Mouse (Mus musculus): ENCODE measurements around the gene Dedd2. TPM values are rescaled to one million over a fixed set of nuclear protein-coding genes. Genes with fewer than 3 reads are reported as not detected.
"Not testable (repeated sequence)": the region's sequence is repeated elsewhere in the genome, so short reads cannot be mapped to it uniquely, and the experiment has no call there.

Dedd2 gene
- polyA plus RNA-seq, 1 experiment from 2014 or later = 7.5 TPM

- WGBS = 89% methylated on average over 5 of the region's 5 CpGs
- H3K27ac ChIP-seq (ENCODE audit: low read length); H3K27me3 ChIP-seq (ENCODE audit: control insufficient read depth, insufficient read depth, low read length); H3K36me3 ChIP-seq (ENCODE audit: control insufficient read depth, insufficient read depth, low read length); ATAC-seq (ENCODE audit: insufficient number of reproducible peaks, insufficient read depth, low FRiP score, low read depth); H3K4me3 ChIP-seq (ENCODE audit: low read depth, low read length); H3K4me2 ChIP-seq (replicated peaks; ENCODE audit: low read depth, low read length); H3K9me3 ChIP-seq (ENCODE audit: control insufficient read depth, low read depth, low read length); H3K9ac ChIP-seq (replicated peaks; ENCODE audit: low read depth, low read length): not testable (repeated sequence)
- peaks cover 12% of the 10 kb centered on the region for H3K4me1 ChIP-seq (ENCODE audit: control insufficient read depth, insufficient read depth, low read length)
Observed at GRCm38 (mm10) chr7:25265743-25266142, 45.3 kb upstream of the Dedd2 start.

- no peak for ATAC-seq (ENCODE audit: insufficient number of reproducible peaks, insufficient read depth, low FRiP score, low read depth)
- Histone ChIP-seq H3K4me2 (replicated peaks; ENCODE audit: low read depth, low read length) (no peak overlapping the region), H3K27me3 (ENCODE audit: control insufficient read depth, insufficient read depth, low read length) (no peaks in the 10 kb centered on the region), H3K36me3 (ENCODE audit: control insufficient read depth, insufficient read depth, low read length) (no peaks in the 10 kb centered on the region), H3K4me1 (ENCODE audit: control insufficient read depth, insufficient read depth, low read length) (peaks cover 4% of the 10 kb centered on the region), H3K9ac (replicated peaks; ENCODE audit: low read depth, low read length) (no peak overlapping the region), H3K4me3 (ENCODE audit: low read depth, low read length) (no peak overlapping the region), H3K9me3 (ENCODE audit: control insufficient read depth, low read depth, low read length) (no peaks in the 10 kb centered on the region), H3K27ac (ENCODE audit: low read length) (no peak overlapping the region)
- 28% methylated on average over 17 of the region's 17 CpGs for WGBS
Observed at GRCm38 (mm10) chr7:25263968-25264870, 43.8 kb upstream of the Dedd2 start.

GRCm38 (mm10) chr7:25261896-25262295, 41.5 kb upstream of the Dedd2 start:
- no peak for ATAC-seq (ENCODE audit: insufficient number of reproducible peaks, insufficient read depth, low FRiP score, low read depth)
- H3K4me3 ChIP-seq (ENCODE audit: low read depth, low read length) = no peak overlapping the region
- H3K36me3 ChIP-seq (ENCODE audit: control insufficient read depth, insufficient read depth, low read length) = no peaks in the 10 kb centered on the region
- H3K4me2 ChIP-seq (replicated peaks; ENCODE audit: low read depth, low read length) = no peak overlapping the region
- no peaks in the 10 kb centered on the region for H3K27me3 ChIP-seq (ENCODE audit: control insufficient read depth, insufficient read depth, low read length)
- H3K4me1 ChIP-seq (ENCODE audit: control insufficient read depth, insufficient read depth, low read length) = no peaks in the 10 kb centered on the region
- no peak overlapping the region for H3K9ac ChIP-seq (replicated peaks; ENCODE audit: low read depth, low read length)
- H3K9me3 ChIP-seq (ENCODE audit: control insufficient read depth, low read depth, low read length) = no peaks in the 10 kb centered on the region
- WGBS = 89% methylated on average over 1 of the region's 1 CpGs
- no peak overlapping the region for H3K27ac ChIP-seq (ENCODE audit: low read length)

GRCm38 (mm10) chr7:25251822-25252221, 31.4 kb upstream of the Dedd2 start:
- no peaks in the 10 kb centered on the region for H3K27me3 ChIP-seq (ENCODE audit: control insufficient read depth, insufficient read depth, low read length)

GRCm38 (mm10) chr7:25251071-25251791, 30.8 kb upstream of the Dedd2 start:
- Histone ChIP-seq H3K4me3 (ENCODE audit: low read depth, low read length) (peak overlapping the region; percentile 98), H3K4me1 (ENCODE audit: control insufficient read depth, insufficient read depth, low read length) (peaks cover 25% of the 10 kb centered on the region), H3K9ac (replicated peaks; ENCODE audit: low read depth, low read length) (peak overlapping the region; percentile 47), H3K36me3 (ENCODE audit: control insufficient read depth, insufficient read depth, low read length) (no peaks in the 10 kb centered on the region; the same call in 1 of the 2 replicates), H3K4me2 (replicated peaks; ENCODE audit: low read depth, low read length) (peak overlapping the region; percentile 70), H3K27me3 (ENCODE audit: control insufficient read depth, insufficient read depth, low read length) (no peaks in the 10 kb centered on the region), H3K9me3 (ENCODE audit: control insufficient read depth, low read depth, low read length) (no peaks in the 10 kb centered on the region), H3K27ac (ENCODE audit: low read length) (peak overlapping the region; percentile 99)
- ATAC-seq (ENCODE audit: insufficient number of reproducible peaks, insufficient read depth, low FRiP score, low read depth) = peak; percentile 12; the same call in 1 of the 2 replicates
- 2% methylated on average over 22 of the region's 22 CpGs for WGBS

More at GRCm38 (mm10) chr7:25251822-25252221, 31.4 kb upstream of the Dedd2 start:
- peaks cover 19% of the 10 kb centered on the region for H3K4me1 ChIP-seq (ENCODE audit: control insufficient read depth, insufficient read depth, low read length)
- H3K9me3 ChIP-seq (ENCODE audit: control insufficient read depth, low read depth, low read length) = no peaks in the 10 kb centered on the region
- H3K4me3 ChIP-seq (ENCODE audit: low read depth, low read length) = peak overlapping the region; percentile 98
- no peak for ATAC-seq (ENCODE audit: insufficient number of reproducible peaks, insufficient read depth, low FRiP score, low read depth)
- H3K36me3 ChIP-seq (ENCODE audit: control insufficient read depth, insufficient read depth, low read length) = no peaks in the 10 kb centered on the region
- peak overlapping the region; percentile 70 for H3K4me2 ChIP-seq (replicated peaks; ENCODE audit: low read depth, low read length)
- 19% methylated on average over 8 of the region's 8 CpGs for WGBS
- H3K27ac ChIP-seq (ENCODE audit: low read length) = peak overlapping the region; percentile 99
- peak overlapping the region; percentile 47; the same call in 1 of the 2 replicates for H3K9ac ChIP-seq (replicated peaks; ENCODE audit: low read depth, low read length)

- Histone ChIP-seq H3K27me3 (ENCODE audit: control insufficient read depth, insufficient read depth, low read length) (no peaks in the 10 kb centered on the region), H3K4me2 (replicated peaks; ENCODE audit: low read depth, low read length) (peak within 1 kb of the TSS; percentile 86), H3K9ac (replicated peaks; ENCODE audit: low read depth, low read length) (peak within 1 kb of the TSS; percentile 95), H3K9me3 (ENCODE audit: control insufficient read depth, low read depth, low read length) (no peaks in the 10 kb centered on the region), H3K36me3 (ENCODE audit: control insufficient read depth, insufficient read depth, low read length) (peaks cover 8% of the 10 kb centered on the region; the same call in 1 of the 2 replicates), H3K4me3 (ENCODE audit: low read depth, low read length) (peak within 1 kb of the TSS; percentile 98), H3K27ac (ENCODE audit: low read length) (peak within 1 kb of the TSS; percentile 99), H3K4me1 (ENCODE audit: control insufficient read depth, insufficient read depth, low read length) (peaks cover 26% of the 10 kb centered on the region)
- under 1% methylated on average over 69 of the region's 81 CpGs for WGBS
- ATAC-seq (ENCODE audit: insufficient number of reproducible peaks, insufficient read depth, low FRiP score, low read depth) = peak; percentile 84
Observed at GRCm38 (mm10) chr7:25250141-25250972, 29.9 kb upstream of the Dedd2 start, which contains the start of gene Erf. Gene Erf, minus strand, starts transcription at chr7:25250761.

- Histone ChIP-seq H3K4me3 (ENCODE audit: low read depth, low read length) (peak overlapping the region; percentile 98), H3K4me1 (ENCODE audit: control insufficient read depth, insufficient read depth, low read length) (peaks cover 26% of the 10 kb centered on the region), H3K27me3 (ENCODE audit: control insufficient read depth, insufficient read depth, low read length) (no peaks in the 10 kb centered on the region), H3K4me2 (replicated peaks; ENCODE audit: low read depth, low read length) (peak overlapping the region; percentile 86), H3K9ac (replicated peaks; ENCODE audit: low read depth, low read length) (peak overlapping the region; percentile 95), H3K9me3 (ENCODE audit: control insufficient read depth, low read depth, low read length) (no peaks in the 10 kb centered on the region), H3K36me3 (ENCODE audit: control insufficient read depth, insufficient read depth, low read length) (peaks cover 16% of the 10 kb centered on the region; the same call in 1 of the 2 replicates), H3K27ac (ENCODE audit: low read length) (peak overlapping the region; percentile 99)
- 1% methylated on average over 60 of the region's 73 CpGs for WGBS
- peak; percentile 69 for ATAC-seq (ENCODE audit: insufficient number of reproducible peaks, insufficient read depth, low FRiP score, low read depth)
Observed at GRCm38 (mm10) chr7:25249314-25250140, 29.1 kb upstream of the Dedd2 start.
